Mouse (Mus musculus): ENCODE results near the gene Mab21l1. TPM values are rescaled to one million over a fixed set of nuclear protein-coding genes. Genes with fewer than 3 reads are reported as not detected.

Gene Mab21l1
- polyA plus RNA-seq (2012; rRNA removed), result 0.06 TPM in 1 of 2 replicates, not detected in the other

GRCm38 (mm10) chr3:55782056-55782687 lies at the start of gene Mab21l1:
Gene Mab21l1 (plus strand): TSS chr3:55782510.
- 16% methylated on average over 16 of the region's 16 CpGs for WGBS
- Histone ChIP-seq H3K27ac (ENCODE audit: control insufficient read depth, insufficient read depth, low read length) (no peak within 1 kb of the TSS), H3K4me1 (replicated peaks; ENCODE audit: control insufficient read depth, insufficient read depth, low read length) (peaks cover 8% of the 10 kb centered on the region; the same call in 1 of the 2 replicates), H3K27me3 (ENCODE audit: control insufficient read depth, insufficient read depth, low read length) (peaks cover 28% of the 10 kb centered on the region), H3K4me3 (ENCODE audit: control insufficient read depth, insufficient read depth, low read length) (peak within 1 kb of the TSS; percentile 30), H3K36me3 (ENCODE audit: control insufficient read depth, insufficient read depth, low read length) (no peaks in the 10 kb centered on the region)
- DNase-seq, result no peak
- no peak for TF ChIP-seq POLR2A (IDR thresholded peaks at IDR 0.05; ENCODE audit: control insufficient read depth, extremely low read depth, insufficient read depth, low read length, poor library complexity)
- no peak for TF ChIP-seq CTCF (IDR thresholded peaks at IDR 0.05; ENCODE audit: borderline replicate concordance, control insufficient read depth, extremely low read depth, insufficient read depth, low read length, poor library complexity)

DNA sequence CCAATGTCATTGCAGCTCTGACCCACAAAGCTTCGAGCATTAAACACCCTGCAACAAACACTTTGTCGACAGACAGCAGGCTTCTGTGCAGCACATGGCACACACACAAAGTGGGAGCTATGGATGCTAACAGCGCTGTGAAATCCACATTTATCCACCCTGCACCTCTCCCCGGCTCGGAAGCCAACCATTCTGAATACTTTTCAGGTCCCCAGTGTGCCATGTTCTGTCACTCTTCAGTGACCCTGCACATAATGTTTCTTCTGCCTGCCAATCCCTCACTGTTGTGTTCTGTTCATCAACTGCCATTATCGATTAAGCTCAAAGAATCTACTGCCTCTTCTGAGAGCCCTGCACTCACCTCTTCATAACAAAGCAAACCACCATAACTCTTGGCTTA lies 48.6 kb upstream of the Mab21l1 start:
- Histone ChIP-seq H3K27ac (ENCODE audit: control insufficient read depth, insufficient read depth, low read length) (no peak overlapping the region), H3K4me1 (replicated peaks; ENCODE audit: control insufficient read depth, insufficient read depth, low read length) (no peaks in the 10 kb centered on the region)
- WGBS, result 95% methylated on average over 6 of the region's 6 CpGs

GRCm38 (mm10) chr3:55741428-55741827 lies 40.9 kb upstream of the Mab21l1 start:
- no peak overlapping the region for H3K27ac ChIP-seq (ENCODE audit: control insufficient read depth, insufficient read depth, low read length)
- H3K4me3 ChIP-seq (ENCODE audit: control insufficient read depth, insufficient read depth, low read length), result no peak overlapping the region
- no peaks in the 10 kb centered on the region for H3K36me3 ChIP-seq (ENCODE audit: control insufficient read depth, insufficient read depth, low read length)
- DNase-seq, result no peak
- 96% methylated on average over 6 of the region's 6 CpGs for WGBS
- no peaks in the 10 kb centered on the region for H3K27me3 ChIP-seq (ENCODE audit: control insufficient read depth, insufficient read depth, low read length)
- peaks cover 4% of the 10 kb centered on the region for H3K4me1 ChIP-seq (replicated peaks; ENCODE audit: control insufficient read depth, insufficient read depth, low read length)
- TF ChIP-seq CTCF (IDR thresholded peaks at IDR 0.05; ENCODE audit: borderline replicate concordance, control insufficient read depth, extremely low read depth, insufficient read depth, low read length, poor library complexity) (no peak), POLR2A (IDR thresholded peaks at IDR 0.05; ENCODE audit: control insufficient read depth, extremely low read depth, insufficient read depth, low read length, poor library complexity) (no peak)

More for the DNA sequence above, 48.6 kb upstream of the Mab21l1 start:
- Histone ChIP-seq H3K36me3 (ENCODE audit: control insufficient read depth, insufficient read depth, low read length) (no peaks in the 10 kb centered on the region), H3K4me3 (ENCODE audit: control insufficient read depth, insufficient read depth, low read length) (no peak overlapping the region), H3K27me3 (ENCODE audit: control insufficient read depth, insufficient read depth, low read length) (no peaks in the 10 kb centered on the region)
- DNase-seq, result no peak
- TF ChIP-seq CTCF (IDR thresholded peaks at IDR 0.05; ENCODE audit: borderline replicate concordance, control insufficient read depth, extremely low read depth, insufficient read depth, low read length, poor library complexity) (no peak), POLR2A (IDR thresholded peaks at IDR 0.05; ENCODE audit: control insufficient read depth, extremely low read depth, insufficient read depth, low read length, poor library complexity) (no peak)

- TF ChIP-seq POLR2A (IDR thresholded peaks at IDR 0.05; ENCODE audit: control insufficient read depth, extremely low read depth, insufficient read depth, low read length, poor library complexity) (no peak), CTCF (IDR thresholded peaks at IDR 0.05; ENCODE audit: borderline replicate concordance, control insufficient read depth, extremely low read depth, insufficient read depth, low read length, poor library complexity) (no peak)
- 92% methylated on average over 5 of the region's 5 CpGs for WGBS
- no peaks in the 10 kb centered on the region for H3K27me3 ChIP-seq (ENCODE audit: control insufficient read depth, insufficient read depth, low read length)
- H3K4me1 ChIP-seq (replicated peaks; ENCODE audit: control insufficient read depth, insufficient read depth, low read length), result peaks cover 4% of the 10 kb centered on the region
- no peak overlapping the region for H3K4me3 ChIP-seq (ENCODE audit: control insufficient read depth, insufficient read depth, low read length)
- no peak overlapping the region for H3K27ac ChIP-seq (ENCODE audit: control insufficient read depth, insufficient read depth, low read length)
- H3K36me3 ChIP-seq (ENCODE audit: control insufficient read depth, insufficient read depth, low read length), result no peaks in the 10 kb centered on the region
- no peak for DNase-seq
These were observed 40.1 kb upstream of the Mab21l1 start for GRCm38 (mm10) chr3:55742218-55742617.

DNA sequence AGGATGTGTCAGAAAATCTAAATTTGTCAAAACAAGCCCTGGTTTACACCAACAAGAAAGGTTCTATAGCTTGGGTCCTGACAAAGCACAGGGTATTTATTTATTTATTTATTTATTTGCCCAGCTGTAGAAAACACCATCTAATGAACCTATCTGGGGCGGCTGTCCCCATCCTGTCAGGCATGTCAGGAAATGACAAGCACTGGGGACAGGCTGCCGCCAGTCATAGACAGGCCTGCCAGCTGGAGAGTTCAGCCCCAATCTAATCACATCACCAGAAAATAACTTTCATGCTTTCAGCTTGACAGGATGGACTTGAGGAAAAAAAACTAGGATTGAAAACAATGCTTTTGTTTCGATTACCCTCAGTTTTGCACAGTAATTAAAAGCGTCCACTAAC lies 39.7 kb upstream of the Mab21l1 start:
- no peak for TF ChIP-seq POLR2A (IDR thresholded peaks at IDR 0.05; ENCODE audit: control insufficient read depth, extremely low read depth, insufficient read depth, low read length, poor library complexity)
- TF ChIP-seq CTCF (IDR thresholded peaks at IDR 0.05; ENCODE audit: borderline replicate concordance, control insufficient read depth, extremely low read depth, insufficient read depth, low read length, poor library complexity), result no peak
- Histone ChIP-seq H3K4me1 (replicated peaks; ENCODE audit: control insufficient read depth, insufficient read depth, low read length) (peaks cover 4% of the 10 kb centered on the region), H3K27me3 (ENCODE audit: control insufficient read depth, insufficient read depth, low read length) (no peaks in the 10 kb centered on the region), H3K27ac (ENCODE audit: control insufficient read depth, insufficient read depth, low read length) (no peak overlapping the region), H3K4me3 (ENCODE audit: control insufficient read depth, insufficient read depth, low read length) (no peak overlapping the region), H3K36me3 (ENCODE audit: control insufficient read depth, insufficient read depth, low read length) (no peaks in the 10 kb centered on the region)
- WGBS, result 89% methylated on average over 4 of the region's 4 CpGs
- DNase-seq, result no peak

GRCm38 (mm10) chr3:55743885-55744284 lies 38.4 kb upstream of the Mab21l1 start:
- Histone ChIP-seq H3K27me3 (ENCODE audit: control insufficient read depth, insufficient read depth, low read length) (no peaks in the 10 kb centered on the region), H3K27ac (ENCODE audit: control insufficient read depth, insufficient read depth, low read length) (peak overlapping the region; percentile 13; the same call in 1 of the 2 replicates), H3K4me1 (replicated peaks; ENCODE audit: control insufficient read depth, insufficient read depth, low read length) (peaks cover 4% of the 10 kb centered on the region), H3K4me3 (ENCODE audit: control insufficient read depth, insufficient read depth, low read length) (no peak overlapping the region), H3K36me3 (ENCODE audit: control insufficient read depth, insufficient read depth, low read length) (no peaks in the 10 kb centered on the region)
- TF ChIP-seq POLR2A (IDR thresholded peaks at IDR 0.05; ENCODE audit: control insufficient read depth, extremely low read depth, insufficient read depth, low read length, poor library complexity) (no peak), CTCF (IDR thresholded peaks at IDR 0.05; ENCODE audit: borderline replicate concordance, control insufficient read depth, extremely low read depth, insufficient read depth, low read length, poor library complexity) (no peak)
- 10% methylated on average over 5 of the region's 5 CpGs for WGBS
- DNase-seq, result peak; percentile 15

Measured in thymus, adult 2 months (tissue).